Mouse (Mus musculus): ENCODE data around the gene Gm21981.

DNA sequence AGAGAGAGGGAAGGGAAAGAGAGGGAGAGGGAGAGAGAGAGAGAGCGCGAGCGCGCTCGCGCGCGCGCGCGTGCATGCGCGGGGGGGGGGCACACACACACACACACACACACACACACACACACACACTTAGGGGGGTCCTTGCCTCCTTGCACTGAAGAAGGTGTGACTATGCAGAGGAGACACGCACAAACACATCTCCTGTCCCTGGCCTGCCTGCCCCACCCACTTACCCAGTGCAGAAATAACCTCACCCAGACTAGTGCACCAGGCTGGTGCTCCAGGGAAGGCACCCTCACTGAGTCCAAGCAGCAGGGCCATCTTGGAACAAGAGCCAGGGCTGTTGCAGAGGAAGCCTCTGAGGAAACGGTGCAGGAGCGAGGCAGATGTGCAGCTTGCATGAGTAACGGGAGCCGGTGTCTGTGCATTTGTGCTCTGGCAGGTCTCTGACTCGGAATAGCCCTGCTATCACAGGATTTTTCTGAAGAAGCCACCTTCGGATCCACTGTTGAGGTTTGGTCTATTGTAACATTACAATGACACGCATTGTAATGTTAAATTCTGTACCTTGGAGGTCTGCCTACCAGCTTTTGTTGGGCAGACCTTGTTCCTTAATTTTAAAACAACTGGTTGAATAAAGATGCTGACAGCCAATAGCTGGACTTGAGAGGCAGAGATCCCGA lies 18.8 kb upstream of the Gm21981 start:
- no peak for TF ChIP-seq CTCF (conservative IDR thresholded peaks at IDR 0.05; ENCODE audit: low read length)
- TF ChIP-seq NANOG (IDR thresholded peaks at IDR 0.05; ENCODE audit: borderline replicate concordance, low read length) = peak; percentile 71; the same call in 1 of the 2 replicates
- peak; percentile 73; the same call in 1 of the 2 replicates for TF ChIP-seq POU5F1 (IDR thresholded peaks at IDR 0.05; ENCODE audit: borderline replicate concordance, low read length)

All from E14TG2a.4 (cell line).